Mouse (Mus musculus) neutrophil, adult 65 days (primary cell): ENCODE data around the gene Tubg2. TPM values are rescaled to one million over a fixed set of nuclear protein-coding genes. Genes with fewer than 3 reads are reported as not detected.

Source experiments
- total RNA-seq: library from RNA; stranded (reverse); gene quantifications from 2 replicates; pipeline ENCODE4 v1.2.4, GENCODE M21; 2023

The Tubg2 gene
- total RNA-seq: 0.59 and 1.2 TPM in 2 replicates

GRCm38 (mm10) chr11:101155728-101156371 is at the start of gene Tubg2:
TSS of gene Tubg2 (plus strand) at chr11:101155907.

GRCm38 (mm10) chr11:101119761-101120544 is 35.8 kb upstream of the Tubg2 start, which contains the start of the genes Retreg3 and Tubg1:
TSS of gene Retreg3 (minus strand) at chr11:101119893.
TSS of gene Tubg1 (plus strand) at chr11:101119938.

GRCm38 (mm10) chr11:101170354-101170810 is 14.7 kb downstream of the Tubg2 start, which contains the start of gene Cntnap1:
TSS of gene Cntnap1 (plus strand) at chr11:101170523.

GRCm38 (mm10) chr11:101170811-101171610 is 15.3 kb downstream of the Tubg2 start, which contains the start of gene Plekhh3:
TSS of gene Plekhh3 (minus strand) at chr11:101171351.

GRCm38 (mm10) chr11:101174851-101175628 is 19.3 kb downstream of the Tubg2 start, which contains the start of gene Ccr10:
TSS of gene Ccr10 (minus strand) at chr11:101175443.

Other genes with a start within 250 kb of the Tubg2 start
- 385 and 488 TPM in 2 replicates for gene Stat3, start 216.4 kb upstream of the Tubg2 start, total RNA-seq
- 0.48 and 0.98 TPM in 2 replicates for gene Cavin1, start 185.0 kb upstream of the Tubg2 start, total RNA-seq
- gene Atp6v0a1, start 146.5 kb upstream of the Tubg2 start, total RNA-seq: 85.5 and 131 TPM in 2 replicates
- gene Naglu, start 85.9 kb upstream of the Tubg2 start, total RNA-seq: 6.4 and 8.0 TPM in 2 replicates
- 1.2 and 1.9 TPM in 2 replicates for gene Hsd17b1, start 77.5 kb upstream of the Tubg2 start, total RNA-seq
- gene Coasy, start 73.3 kb upstream of the Tubg2 start, total RNA-seq: 9.2 and 9.9 TPM in 2 replicates
- 34.2 and 43.5 TPM in 2 replicates for gene Mlx, start 68.6 kb upstream of the Tubg2 start, total RNA-seq
- gene Psmc3ip, start 60.5 kb upstream of the Tubg2 start, total RNA-seq: 3.6 and 3.7 TPM in 2 replicates
- gene Retreg3, start 36.0 kb upstream of the Tubg2 start, total RNA-seq: 24.0 and 28.6 TPM in 2 replicates
- gene Tubg1, start 36.0 kb upstream of the Tubg2 start, total RNA-seq: 9.6 and 12.6 TPM in 2 replicates
- gene Cntnap1, start 14.6 kb downstream of the Tubg2 start, total RNA-seq: 0.66 TPM in 2 replicates
- 1.9 and 2.7 TPM in 2 replicates for gene Plekhh3, start 15.4 kb downstream of the Tubg2 start, total RNA-seq
- 0.29 and 0.63 TPM in 2 replicates for gene Ccr10, start 19.5 kb downstream of the Tubg2 start, total RNA-seq
- 36.3 and 45.9 TPM in 2 replicates for gene Ezh1, start 70.6 kb downstream of the Tubg2 start, total RNA-seq
- gene Ramp2, start 90.1 kb downstream of the Tubg2 start, total RNA-seq: 0.41 TPM in 1 of 2 replicates, not detected in the other
- gene Vps25, start 97.8 kb downstream of the Tubg2 start, total RNA-seq: 63.2 and 66.1 TPM in 2 replicates
- 1.9 and 2.3 TPM in 2 replicates for gene Wnk4, start 104.7 kb downstream of the Tubg2 start, total RNA-seq
- 0.32 and 0.43 TPM in 2 replicates for gene Cntd1, start 123.1 kb downstream of the Tubg2 start, total RNA-seq
- 25.3 and 30.8 TPM in 2 replicates for gene Coa3, start 123.2 kb downstream of the Tubg2 start, total RNA-seq
- gene Becn1, start 146.4 kb downstream of the Tubg2 start, total RNA-seq: 150 and 240 TPM in 2 replicates
- 59.9 and 64.2 TPM in 2 replicates for gene Psme3, start 160.3 kb downstream of the Tubg2 start, total RNA-seq
- 2.7 and 4.6 TPM in 2 replicates for gene Aoc2, start 169.2 kb downstream of the Tubg2 start, total RNA-seq
- gene Aoc3, start 174.7 kb downstream of the Tubg2 start, total RNA-seq: not detected in 2 replicates
- not detected in 2 replicates for gene G6pc, start 211.7 kb downstream of the Tubg2 start, total RNA-seq